Mouse (Mus musculus) spleen, postnatal 4 days (tissue): ENCODE measurements around the gene Slc3a1.
A peak's percentile ranks its signal among the peaks of the same experiment; 100 is the strongest.

Experiments
- DNase-seq, 2 experiments: peaks; one replicate each; pipeline ENCODE4 v3.0.0; 2022; ENCODE audit warnings: low spot score in 2 of 2

Slc3a1 gene

GRCm38 (mm10) chr17:85028093-85028739 is at the start of gene Slc3a1:
Slc3a1 (plus strand) TSS chr17:85028376.
- no peak for DNase-seq

GRCm38 (mm10) chr17:84981721-84982120 is 46.5 kb upstream of the Slc3a1 start:
- DNase-seq, result no peak

- DNase-seq, result no peak
Measured at GRCm38 (mm10) chr17:84982735-84983134, 45.4 kb upstream of the Slc3a1 start.

GRCm38 (mm10) chr17:84986368-84986767 is 41.8 kb upstream of the Slc3a1 start:
- DNase-seq, result no peak

GRCm38 (mm10) chr17:84987834-84988410 is 40.3 kb upstream of the Slc3a1 start:
- no peak for DNase-seq

GRCm38 (mm10) chr17:84988514-84988913 is 39.7 kb upstream of the Slc3a1 start:
- DNase-seq, result no peak

GRCm38 (mm10) chr17:84995844-84996243 is 32.3 kb upstream of the Slc3a1 start:
- DNase-seq, result peak in 1 of 2 experiments; percentile 40

GRCm38 (mm10) chr17:84997639-84998038 is 30.5 kb upstream of the Slc3a1 start:
- DNase-seq, result peak in 1 of 2 experiments; percentile 45

GRCm38 (mm10) chr17:84999636-85000035 is 28.5 kb upstream of the Slc3a1 start:
- peak in 1 of 2 experiments; percentile 56 for DNase-seq

GRCm38 (mm10) chr17:85013485-85013884 is 14.7 kb upstream of the Slc3a1 start:
- DNase-seq, result no peak

GRCm38 (mm10) chr17:85014632-85015031 is 13.5 kb upstream of the Slc3a1 start:
- no peak for DNase-seq

- no peak for DNase-seq
Measured at GRCm38 (mm10) chr17:85018344-85018743, 9.8 kb upstream of the Slc3a1 start.

GRCm38 (mm10) chr17:85018794-85019193 is 9.4 kb upstream of the Slc3a1 start:
- no peak for DNase-seq

- no peak for DNase-seq
Measured at GRCm38 (mm10) chr17:85020343-85020742, 7.8 kb upstream of the Slc3a1 start.

GRCm38 (mm10) chr17:85023247-85024167 is 4.7 kb upstream of the Slc3a1 start:
- DNase-seq, result peak in 1 of 2 experiments; percentile 40

GRCm38 (mm10) chr17:85024237-85024636 is 3.9 kb upstream of the Slc3a1 start:
- no peak for DNase-seq

- no peak for DNase-seq
Measured at GRCm38 (mm10) chr17:85025151-85025550, 3.0 kb upstream of the Slc3a1 start.

GRCm38 (mm10) chr17:85026436-85026835 is 1.7 kb upstream of the Slc3a1 start:
- DNase-seq, result no peak

- DNase-seq, result no peak
Measured at GRCm38 (mm10) chr17:85027247-85027646, 929 bp upstream of the Slc3a1 start.

- no peak for DNase-seq
Measured at GRCm38 (mm10) chr17:85028797-85029196, 621 bp downstream of the Slc3a1 start.

GRCm38 (mm10) chr17:85030651-85031050 is 2.5 kb downstream of the Slc3a1 start:
- DNase-seq, result no peak

GRCm38 (mm10) chr17:85033087-85033486 is 4.9 kb downstream of the Slc3a1 start:
- no peak for DNase-seq
